Mouse (Mus musculus) cerebral cortex, adult 2 months (tissue): ENCODE measurements around the gene Snx14.

ENCODE experiments used
- WGBS: fragments of 180-500 bp; shearing (Covaris S2); methylation state at CpG from one replicate; pipeline ENCODE4 v1.1.7; 2018; 5-methylcytosine and 5-hydroxymethylcytosine counted together

Gene Snx14

GRCm38 (mm10) chr9:88342701-88343100 lies 96.1 kb downstream of the Snx14 start:
- WGBS = 46% methylated on average over 3 of the region's 3 CpGs

GRCm38 (mm10) chr9:88342241-88342640 lies 96.5 kb downstream of the Snx14 start:
- 69% methylated on average over 7 of the region's 7 CpGs for WGBS

GRCm38 (mm10) chr9:88340819-88341218 lies 97.9 kb downstream of the Snx14 start:
- WGBS = 79% methylated on average over 3 of the region's 3 CpGs

- WGBS = 59% methylated on average over 2 of the region's 2 CpGs
Measured at GRCm38 (mm10) chr9:88335839-88336238, 102.9 kb downstream of the Snx14 start.

- WGBS = 77% methylated on average over 3 of the region's 3 CpGs
Measured at GRCm38 (mm10) chr9:88332447-88332846, 106.3 kb downstream of the Snx14 start.

GRCm38 (mm10) chr9:88330316-88330715 lies 108.4 kb downstream of the Snx14 start:
- WGBS = 78% methylated on average over 3 of the region's 3 CpGs

GRCm38 (mm10) chr9:88329166-88329748 lies 109.5 kb downstream of the Snx14 start:
- 47% methylated on average over 10 of the region's 10 CpGs for WGBS

GRCm38 (mm10) chr9:88328666-88329065 lies 110.1 kb downstream of the Snx14 start:
- WGBS = 69% methylated on average over 5 of the region's 5 CpGs

GRCm38 (mm10) chr9:88326930-88327901 lies 111.5 kb downstream of the Snx14 start, which contains the start of gene Nt5e:
Nt5e (plus strand) TSS chr9:88327197.
- WGBS = 2% methylated on average over 66 of the region's 66 CpGs
